Comparison of ENCODE assay signal across 16 mouse cellular contexts in the genomic region with DNA sequence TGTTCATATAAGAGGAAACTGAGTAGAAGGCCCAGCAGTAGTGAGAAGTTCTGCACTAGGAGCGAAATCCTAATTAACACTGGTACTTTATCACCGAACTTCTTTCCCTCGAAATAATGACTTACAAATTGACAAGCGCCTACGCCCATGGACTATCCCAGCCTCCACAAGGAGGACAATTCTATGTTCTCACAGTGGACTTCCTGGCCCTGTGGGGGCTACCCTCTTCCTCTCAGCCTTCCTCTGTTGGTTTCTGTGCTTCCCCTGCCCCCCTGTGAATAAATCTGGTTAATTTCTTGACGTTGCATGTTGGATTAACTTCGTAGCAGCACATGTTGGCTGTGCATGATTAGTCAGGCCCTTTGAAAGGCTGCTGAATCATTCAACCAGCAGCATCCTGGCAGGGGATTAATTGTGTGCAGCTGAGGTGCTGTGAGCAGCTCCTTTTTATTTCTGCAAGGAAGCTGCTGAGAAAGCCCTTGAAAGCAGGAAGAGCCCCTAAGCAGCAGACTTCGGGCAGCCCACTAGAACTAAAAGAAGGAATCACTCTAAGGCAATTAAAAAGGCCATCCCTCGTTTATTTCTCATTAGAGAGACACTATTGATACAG.
DNase-seq lines count a peak whose midpoint lies in the region; ATAC-seq lines count a peak whose summit lies in the region.
"Had no signal": no experiment of that assay in that cellular context is flagged by ENCODE, and none has a peak within 500 bp of the region (broad histone marks: within the 10 kb centered on the region; RNA-seq: fewer than 3 reads in every experiment).

No protein-coding gene starts in this region.

- H3K36me3 ChIP-seq in hindbrain, embryonic 12.5 days, result no peaks in the 10 kb centered on the region
- H3K36me3 ChIP-seq in hindbrain, embryonic 13.5 days, result no peaks in the 10 kb centered on the region
- no peaks in the 10 kb centered on the region for H3K36me3 ChIP-seq in forebrain, embryonic 16.5 days (ENCODE audit: control insufficient read depth, insufficient read depth)
- no peaks in the 10 kb centered on the region for H3K36me3 ChIP-seq in midbrain, embryonic 14.5 days (ENCODE audit: control insufficient read depth, insufficient read depth, low read length)
- H3K36me3 ChIP-seq: embryonic facial prominence, embryonic 12.5 days; liver, embryonic 13.5 days had no signal

- no peak overlapping the region for H3K4me2 ChIP-seq in hindbrain, embryonic 12.5 days (replicated peaks)
- no peak overlapping the region for H3K4me2 ChIP-seq in hindbrain, embryonic 13.5 days
- H3K4me2 ChIP-seq in forebrain, embryonic 16.5 days (ENCODE audit: low read length), result no peak overlapping the region
- no peak overlapping the region for H3K4me2 ChIP-seq in midbrain, embryonic 14.5 days (ENCODE audit: low read length)
- H3K4me2 ChIP-seq: embryonic facial prominence, embryonic 12.5 days; liver, embryonic 13.5 days had no signal

- peak; percentile 65 for DNase-seq in embryo, embryonic 11 days
- peak; percentile 67 for DNase-seq in midbrain, embryonic 14.5 days
- no peak for DNase-seq in layer of hippocampus, adult 11-12 months (ENCODE audit: low spot score)
- no peak for DNase-seq in layer of hippocampus, adult 9-11 months
- no peak for DNase-seq in cerebellum, adult 9-10 months
- DNase-seq: B cell, adult 2 months; cerebellum, adult 8-10 months; liver, embryonic 13.5 days; right cerebral cortex, postnatal 4 days; thymus, postnatal 14 days had no signal

- no peak overlapping the region for H3K9ac ChIP-seq in hindbrain, embryonic 12.5 days
- no peak overlapping the region for H3K9ac ChIP-seq in hindbrain, embryonic 13.5 days
- H3K9ac ChIP-seq in forebrain, embryonic 16.5 days (replicated peaks; ENCODE audit: low read depth, low read length), result no peak overlapping the region
- H3K9ac ChIP-seq in midbrain, embryonic 14.5 days (replicated peaks; ENCODE audit: low read length), result no peak overlapping the region
- H3K9ac ChIP-seq: embryonic facial prominence, embryonic 12.5 days; liver, embryonic 13.5 days had no signal

- H3K9me3 ChIP-seq in hindbrain, embryonic 12.5 days (replicated peaks), result no peaks in the 10 kb centered on the region
- no peaks in the 10 kb centered on the region for H3K9me3 ChIP-seq in hindbrain, embryonic 13.5 days
- no peaks in the 10 kb centered on the region for H3K9me3 ChIP-seq in forebrain, embryonic 16.5 days (ENCODE audit: control insufficient read depth, low read length)
- no peaks in the 10 kb centered on the region for H3K9me3 ChIP-seq in midbrain, embryonic 14.5 days (ENCODE audit: control insufficient read depth, low read length)
- H3K9me3 ChIP-seq: embryonic facial prominence, embryonic 12.5 days; liver, embryonic 13.5 days had no signal

- no peak overlapping the region for H3K4me3 ChIP-seq in hindbrain, embryonic 12.5 days
- no peak overlapping the region for H3K4me3 ChIP-seq in hindbrain, embryonic 13.5 days
- no peak overlapping the region for H3K4me3 ChIP-seq in forebrain, embryonic 16.5 days (replicated peaks; ENCODE audit: low read length)
- no peak overlapping the region for H3K4me3 ChIP-seq in midbrain, embryonic 14.5 days (replicated peaks; ENCODE audit: low read depth, low read length)
- H3K4me3 ChIP-seq: embryonic facial prominence, embryonic 12.5 days; liver, embryonic 13.5 days had no signal

- WGBS in hindbrain, embryonic 12.5 days, result 38% methylated on average over 9 of the region's 9 CpGs
- 45% methylated on average over 9 of the region's 9 CpGs for WGBS in hindbrain, embryonic 13.5 days
- WGBS in forebrain, embryonic 16.5 days, result 13% methylated on average over 9 of the region's 9 CpGs
- WGBS in midbrain, embryonic 14.5 days, result 24% methylated on average over 9 of the region's 9 CpGs

- H3K27ac ChIP-seq in hindbrain, embryonic 12.5 days, result peak overlapping the region; percentile 18; the same call in 1 of the 2 replicates
- no peak overlapping the region for H3K27ac ChIP-seq in hindbrain, embryonic 13.5 days
- no peak overlapping the region for H3K27ac ChIP-seq in forebrain, embryonic 16.5 days (ENCODE audit: low read length)
- H3K27ac ChIP-seq in midbrain, embryonic 14.5 days (replicated peaks; ENCODE audit: low read depth, low read length), result no peak overlapping the region
- H3K27ac ChIP-seq: embryonic facial prominence, embryonic 12.5 days; liver, embryonic 13.5 days had no signal

- peak; percentile 48; the same call in 1 of the 2 replicates for ATAC-seq in hindbrain, embryonic 12.5 days (ENCODE audit: low FRiP score)
- no peak for ATAC-seq in hindbrain, embryonic 13.5 days (ENCODE audit: low FRiP score)
- ATAC-seq in forebrain, embryonic 16.5 days, result peak; percentile 50; the same call in 1 of the 2 replicates
- no peak for ATAC-seq in midbrain, embryonic 14.5 days (ENCODE audit: low FRiP score, low TSS enrichment)
- ATAC-seq: inflammation-experienced regulatory T-cells, adult 6 months; lung, postnatal 0 days had no signal

- peaks cover 15% of the 10 kb centered on the region for H3K4me1 ChIP-seq in hindbrain, embryonic 12.5 days
- peaks cover 23% of the 10 kb centered on the region for H3K4me1 ChIP-seq in hindbrain, embryonic 13.5 days (replicated peaks)
- peaks cover 8% of the 10 kb centered on the region for H3K4me1 ChIP-seq in forebrain, embryonic 16.5 days (replicated peaks; ENCODE audit: control insufficient read depth, insufficient read depth, low read length)
- H3K4me1 ChIP-seq in midbrain, embryonic 14.5 days (ENCODE audit: control insufficient read depth, insufficient read depth, low read length), result peaks cover 27% of the 10 kb centered on the region
- H3K4me1 ChIP-seq: liver, embryonic 13.5 days had no signal

- H3K27me3 ChIP-seq in hindbrain, embryonic 12.5 days, result no peaks in the 10 kb centered on the region; the same call in 1 of the 2 replicates
- no peaks in the 10 kb centered on the region for H3K27me3 ChIP-seq in hindbrain, embryonic 13.5 days
- H3K27me3 ChIP-seq in forebrain, embryonic 16.5 days (replicated peaks; ENCODE audit: control insufficient read depth, insufficient read depth, low read length), result no peaks in the 10 kb centered on the region
- H3K27me3 ChIP-seq in midbrain, embryonic 14.5 days (ENCODE audit: control insufficient read depth, insufficient read depth, low read length), result no peaks in the 10 kb centered on the region
- H3K27me3 ChIP-seq: embryonic facial prominence, embryonic 12.5 days had no signal

Comparison
In these comparisons a context has a peak if more than half of its experiments do, and no peak if none do; other contexts are left out.
1. ATAC-seq: peak in hindbrain, embryonic 12.5 days (single experiment) and forebrain, embryonic 16.5 days (single experiment); none in hindbrain, embryonic 13.5 days (single experiment) and midbrain, embryonic 14.5 days (single experiment).
2. DNase-seq: peak in embryo, embryonic 11 days (single experiment) and midbrain, embryonic 14.5 days (single experiment); none in layer of hippocampus, adult 11-12 months (single experiment), layer of hippocampus, adult 9-11 months (single experiment) and cerebellum, adult 9-10 months (single experiment).